Mouse (Mus musculus) kidney, embryonic 15.5 days (tissue): ENCODE data around the gene Serpina9. TPM values are rescaled to one million over a fixed set of nuclear protein-coding genes. Genes with fewer than 3 reads are reported as not detected.
A peak's percentile ranks its signal among the peaks of the same experiment; 100 is the strongest.
"Not testable (repeated sequence)": the region's sequence is repeated elsewhere in the genome, so short reads cannot be mapped to it uniquely, and the experiment has no call there.

Experiments used
- ATAC-seq: fragments of 200-750 bp; cut with Nextera tagmentation; replicated peaks from 2 replicates; pipeline ENCODE4 v1.8.0; 2017; ENCODE audit warnings: moderate TSS enrichment; ENCODE audit not compliant: low FRiP score
- H3K27ac ChIP-seq: fragments of 300-500 bp; sonication (generic); 2 replicates; pipeline ENCODE4 v1.5.1; 2015; ENCODE audit warnings: mild to moderate bottlenecking, inconsistent platforms
- H3K27me3 ChIP-seq: fragments of 300-500 bp; sonication (generic); 2 replicates; pipeline ENCODE4 v1.6.1; 2015; ENCODE audit warnings: inconsistent platforms
- H3K36me3 ChIP-seq: fragments of 300-500 bp; sonication (generic); 2 replicates; pipeline ENCODE4 v1.6.1; 2015; ENCODE audit warnings: inconsistent platforms
- H3K4me1 ChIP-seq: fragments of 300-500 bp; sonication (generic); 2 replicates; pipeline ENCODE4 v1.6.1; 2015; ENCODE audit warnings: inconsistent platforms
- H3K4me2 ChIP-seq: fragments of 300-500 bp; sonication (generic); 2 replicates; pipeline ENCODE4 v1.6.1; 2015; ENCODE audit warnings: moderate library complexity, mild to moderate bottlenecking, inconsistent platforms
- H3K4me3 ChIP-seq: fragments of 300-500 bp; sonication (generic); replicated peaks from 2 replicates; pipeline ENCODE4 v1.5.1; 2015; ENCODE audit warnings: mild to moderate bottlenecking, inconsistent platforms
- H3K9ac ChIP-seq: fragments of 300-500 bp; sonication (generic); 2 replicates; pipeline ENCODE4 v1.6.1; 2015; ENCODE audit warnings: mild to moderate bottlenecking, inconsistent platforms
- H3K9me3 ChIP-seq: fragments of 300-500 bp; sonication (generic); replicated peaks from 2 replicates; pipeline ENCODE4 v1.6.1; 2016; ENCODE audit warnings: inconsistent platforms
- WGBS: fragments of 180-500 bp; shearing (Covaris S2); methylation state at CpG from one replicate; pipeline ENCODE4 v1.1.7; 2015; ENCODE audit warnings: mixed read lengths; 5-methylcytosine and 5-hydroxymethylcytosine counted together
- polyA plus RNA-seq: library from polyadenylated mRNA; unstranded; fragments of >200 nt; fragmentation: Nextera tagmentation; extraction: Ambion mirVana; gene quantifications from 2 replicates; pipeline ENCODE4 v1.2.1, GENCODE M21; 2015

Gene Serpina9
- polyA plus RNA-seq, 1 experiment from 2014 or later, result not detected

- 0 out of 2 replicates have a peak overlapping the region, but pooled peaks have one; percentile 45 for H3K27ac ChIP-seq
- H3K4me2 ChIP-seq, result no peak overlapping the region
- WGBS, result 80% methylated on average over 5 of the region's 5 CpGs
- H3K36me3 ChIP-seq, result no peaks in the 10 kb centered on the region
- no peak for ATAC-seq
- H3K4me1 ChIP-seq, result 0 out of 2 replicates have a peak, but pooled peaks cover 4% of the 10 kb centered on the region
- no peak overlapping the region for H3K9ac ChIP-seq
- H3K4me3 ChIP-seq, result no peak overlapping the region
- no peaks in the 10 kb centered on the region for H3K27me3 ChIP-seq
- H3K9me3 ChIP-seq, result no peaks in the 10 kb centered on the region
Measured at GRCm38 (mm10) chr12:103962337-103962736, 51.2 kb downstream of the Serpina9 start.

- Histone ChIP-seq H3K9ac (no peak overlapping the region), H3K36me3 (no peaks in the 10 kb centered on the region), H3K4me1 (0 out of 2 replicates have a peak, but pooled peaks cover 4% of the 10 kb centered on the region), H3K4me3 (no peak overlapping the region), H3K4me2 (no peak overlapping the region), H3K27ac (no peak overlapping the region), H3K27me3 (no peaks in the 10 kb centered on the region), H3K9me3 (no peaks in the 10 kb centered on the region)
- WGBS, result 100% methylated on average over 1 of the region's 1 CpGs
- ATAC-seq, result no peak
Measured at GRCm38 (mm10) chr12:103961716-103962115, 51.8 kb downstream of the Serpina9 start.

- Histone ChIP-seq H3K4me1 (0 out of 2 replicates have a peak, but pooled peaks cover 7% of the 10 kb centered on the region), H3K4me3 (no peak within 1 kb of the TSS), H3K36me3 (no peaks in the 10 kb centered on the region), H3K9ac (no peak within 1 kb of the TSS), H3K27ac (no peak within 1 kb of the TSS), H3K4me2 (no peak within 1 kb of the TSS), H3K9me3 (no peaks in the 10 kb centered on the region), H3K27me3 (no peaks in the 10 kb centered on the region)
- ATAC-seq, result no peak
- 82% methylated on average over 3 of the region's 3 CpGs for WGBS
Measured at GRCm38 (mm10) chr12:103958798-103959197, 54.8 kb downstream of the Serpina9 start, which contains the start of gene Serpina1e. TSS of gene Serpina1e (minus strand) at chr12:103958975.

GRCm38 (mm10) chr12:103956555-103956954, 57.0 kb downstream of the Serpina9 start:
- 72% methylated on average over 2 of the region's 2 CpGs for WGBS
- H3K27ac ChIP-seq, H3K27me3 ChIP-seq, H3K36me3 ChIP-seq, H3K4me1 ChIP-seq, H3K4me2 ChIP-seq, H3K9ac ChIP-seq, H3K9me3 ChIP-seq, H3K4me3 ChIP-seq, ATAC-seq: not testable (repeated sequence)

GRCm38 (mm10) chr12:103952972-103953371, 60.6 kb downstream of the Serpina9 start:
- H3K9ac ChIP-seq, H3K27ac ChIP-seq, H3K27me3 ChIP-seq, H3K9me3 ChIP-seq, H3K4me3 ChIP-seq, H3K4me2 ChIP-seq, H3K4me1 ChIP-seq, ATAC-seq, H3K36me3 ChIP-seq: not testable (repeated sequence)
- 84% methylated on average over 3 of the region's 3 CpGs for whole genome bisulfite sequencing

- Histone ChIP-seq H3K27ac (no peak overlapping the region), H3K4me2 (no peak overlapping the region), H3K27me3 (no peaks in the 10 kb centered on the region), H3K36me3 (no peaks in the 10 kb centered on the region), H3K4me1 (no peaks in the 10 kb centered on the region), H3K9me3 (no peaks in the 10 kb centered on the region), H3K9ac (no peak overlapping the region), H3K4me3 (no peak overlapping the region)
- ATAC-seq, result no peak
- WGBS, result 93% methylated on average over 4 of the region's 4 CpGs
Measured at GRCm38 (mm10) chr12:103946243-103946642, 67.3 kb downstream of the Serpina9 start.

Other genes with a start within 250 kb of the Serpina9 start
- 1.7 and 5.0 TPM in 2 replicates for gene Serpina1d, start 240.2 kb downstream of the Serpina9 start, polyA plus RNA-seq
- gene Serpina1b, start 183.4 kb downstream of the Serpina9 start, polyA plus RNA-seq, result 8.4 and 14.2 TPM in 2 replicates
- 13.3 and 18.7 TPM in 2 replicates for gene Serpina1a, start 150.2 kb downstream of the Serpina9 start, polyA plus RNA-seq
- 2.3 and 2.6 TPM in 2 replicates for gene Serpina1c, start 108.9 kb downstream of the Serpina9 start, polyA plus RNA-seq
- gene Serpina1e, start 54.8 kb downstream of the Serpina9 start, polyA plus RNA-seq, result 1.7 and 2.7 TPM in 2 replicates
- gene Serpina11, start 23.8 kb downstream of the Serpina9 start, polyA plus RNA-seq, result 0.50 TPM in 1 of 2 replicates, not detected in the other
- gene Serpina12, start 30.7 kb upstream of the Serpina9 start, polyA plus RNA-seq, result not detected in 2 replicates
- gene Serpina5, start 87.4 kb upstream of the Serpina9 start, polyA plus RNA-seq, result not detected in 2 replicates
- gene Serpina3a, start 99.0 kb upstream of the Serpina9 start, polyA plus RNA-seq, result not detected in 2 replicates
- 0.08 and 0.14 TPM in 2 replicates for gene Serpina3b, start 114.2 kb upstream of the Serpina9 start, polyA plus RNA-seq
- gene Serpina3c, start 140.1 kb upstream of the Serpina9 start, polyA plus RNA-seq, result not detected in 2 replicates
- 0.30 TPM in 1 of 2 replicates, not detected in the other for gene Serpina3f, start 200.8 kb upstream of the Serpina9 start, polyA plus RNA-seq
- gene Serpina3g, start 222.5 kb upstream of the Serpina9 start, polyA plus RNA-seq, result 8.5 and 8.8 TPM in 2 replicates
- 0.14 and 0.24 TPM in 2 replicates for gene Serpina3i, start 249.4 kb upstream of the Serpina9 start, polyA plus RNA-seq